Mouse (Mus musculus) stomach, embryonic 14.5 days (tissue): ENCODE results near the gene Cpeb3. TPM values are rescaled to one million over a fixed set of nuclear protein-coding genes. Genes with fewer than 3 reads are reported as not detected.

Experiments used
- ATAC-seq: fragments of 200-750 bp; cut with Nextera tagmentation; 2 replicates; pipeline ENCODE4 v1.8.0; 2017; ENCODE audit warnings: low read depth, moderate TSS enrichment; ENCODE audit not compliant: insufficient number of reproducible peaks, insufficient read depth, low FRiP score
- H3K27ac ChIP-seq: fragments of 300-500 bp; sonication (generic); 2 replicates; pipeline ENCODE4 v1.5.1; 2014; ENCODE audit warnings: mild to moderate bottlenecking, low read length, moderate library complexity, mixed read lengths
- H3K27me3 ChIP-seq: fragments of 300-500 bp; sonication (generic); 2 replicates; pipeline ENCODE4 v1.6.1; 2014; ENCODE audit warnings: low read length, control low read depth, mixed read lengths; ENCODE audit not compliant: control insufficient read depth, insufficient read depth
- H3K36me3 ChIP-seq: fragments of 300-500 bp; sonication (generic); 2 replicates; pipeline ENCODE4 v1.6.1; 2014; ENCODE audit warnings: mild to moderate bottlenecking, control low read depth, low read length, moderate library complexity, mixed read lengths; ENCODE audit not compliant: control insufficient read depth, insufficient read depth
- H3K4me1 ChIP-seq: fragments of 300-500 bp; sonication (generic); 2 replicates; pipeline ENCODE4 v1.6.1; 2014; ENCODE audit warnings: low read length, control low read depth, mixed read lengths; ENCODE audit not compliant: control insufficient read depth, insufficient read depth
- H3K4me2 ChIP-seq: fragments of 300-500 bp; sonication (generic); replicated peaks from 2 replicates; pipeline ENCODE4 v1.6.1; 2014; ENCODE audit warnings: low read depth, low read length, control low read depth
- H3K4me3 ChIP-seq: fragments of 300-500 bp; sonication (generic); 2 replicates; pipeline ENCODE4 v1.5.1; 2014; ENCODE audit warnings: low read depth, low read length, control low read depth
- H3K9ac ChIP-seq: fragments of 300-500 bp; sonication (generic); replicated peaks from 2 replicates; pipeline ENCODE4 v1.6.1; 2014; ENCODE audit warnings: low read depth, mild to moderate bottlenecking, control low read depth, low read length, moderate library complexity, mixed read lengths
- H3K9me3 ChIP-seq: fragments of 300-500 bp; sonication (generic); 2 replicates; pipeline ENCODE4 v1.6.1; 2016; ENCODE audit warnings: low read depth, low read length, control low read depth; ENCODE audit not compliant: control insufficient read depth
- WGBS: fragments of 180-500 bp; shearing (Covaris S2); extraction: QIAGEN DNeasy Blood & Tissue Kit; methylation state at CpG from one replicate; pipeline ENCODE4 v1.1.7; 2014; 5-methylcytosine and 5-hydroxymethylcytosine counted together
- polyA plus RNA-seq: library from polyadenylated mRNA; unstranded; fragments of >200 nt; fragmentation: Nextera tagmentation; extraction: Ambion mirVana; gene quantifications from 2 replicates; pipeline ENCODE4 v1.2.1, GENCODE M21; 2014

Gene Cpeb3
- polyA plus RNA-seq, 1 experiment from 2014 or later, result 0.91 TPM

GRCm38 (mm10) chr19:37174716-37175435 lies 33.5 kb downstream of the Cpeb3 start:
- H3K27ac ChIP-seq, result peak overlapping the region; percentile 35; the same call in 1 of the 2 replicates
- peaks cover 13% of the 10 kb centered on the region; the same call in 1 of the 2 replicates for H3K27me3 ChIP-seq
- H3K4me2 ChIP-seq, result peak overlapping the region; percentile 99
- H3K9me3 ChIP-seq, result no peaks in the 10 kb centered on the region
- peak overlapping the region; percentile 61 for H3K4me3 ChIP-seq
- ATAC-seq, result peak; percentile 82; the same call in 1 of the 2 replicates
- WGBS, result under 1% methylated on average over 36 of the region's 36 CpGs
- H3K36me3 ChIP-seq, result no peaks in the 10 kb centered on the region
- H3K9ac ChIP-seq, result peak overlapping the region; percentile 21; the same call in 1 of the 2 replicates
- H3K4me1 ChIP-seq, result 0 out of 2 replicates have a peak, but pooled peaks cover 8% of the 10 kb centered on the region

GRCm38 (mm10) chr19:37174116-37174715 lies 34.2 kb downstream of the Cpeb3 start:
- Histone ChIP-seq H3K9ac (peak overlapping the region; percentile 21; the same call in 1 of the 2 replicates), H3K36me3 (no peaks in the 10 kb centered on the region), H3K4me1 (0 out of 2 replicates have a peak, but pooled peaks cover 8% of the 10 kb centered on the region), H3K27ac (no peak overlapping the region), H3K27me3 (peaks cover 13% of the 10 kb centered on the region; the same call in 1 of the 2 replicates), H3K9me3 (no peaks in the 10 kb centered on the region), H3K4me3 (peak overlapping the region; percentile 61), H3K4me2 (peak overlapping the region; percentile 99)
- WGBS, result under 1% methylated on average over 70 of the region's 70 CpGs
- ATAC-seq, result peak; percentile 54; the same call in 1 of the 2 replicates

- Histone ChIP-seq H3K9me3 (no peaks in the 10 kb centered on the region), H3K4me1 (0 out of 2 replicates have a peak, but pooled peaks cover 8% of the 10 kb centered on the region), H3K27ac (no peak overlapping the region), H3K36me3 (no peaks in the 10 kb centered on the region), H3K9ac (no peak overlapping the region), H3K4me3 (peak overlapping the region; percentile 61), H3K4me2 (peak overlapping the region; percentile 99), H3K27me3 (peaks cover 13% of the 10 kb centered on the region; the same call in 1 of the 2 replicates)
- ATAC-seq, result no peak
- WGBS, result 27% methylated on average over 20 of the region's 20 CpGs
Measured at GRCm38 (mm10) chr19:37173331-37174115, 34.9 kb downstream of the Cpeb3 start.

- H3K27me3 ChIP-seq, result peaks cover 13% of the 10 kb centered on the region; the same call in 1 of the 2 replicates
- WGBS, result 80% methylated on average over 11 of the region's 11 CpGs
- H3K9ac ChIP-seq, result no peak overlapping the region
- no peaks in the 10 kb centered on the region for H3K9me3 ChIP-seq
- no peak overlapping the region for H3K4me2 ChIP-seq
- no peak overlapping the region for H3K27ac ChIP-seq
- H3K4me1 ChIP-seq, result 0 out of 2 replicates have a peak, but pooled peaks cover 8% of the 10 kb centered on the region
- H3K36me3 ChIP-seq, result no peaks in the 10 kb centered on the region
- H3K4me3 ChIP-seq, result no peak overlapping the region
- ATAC-seq, result no peak
Measured at GRCm38 (mm10) chr19:37172566-37173130, 35.8 kb downstream of the Cpeb3 start.

- Histone ChIP-seq H3K36me3 (no peaks in the 10 kb centered on the region), H3K4me2 (no peak overlapping the region), H3K27ac (no peak overlapping the region), H3K9ac (no peak overlapping the region), H3K9me3 (no peaks in the 10 kb centered on the region), H3K27me3 (peaks cover 13% of the 10 kb centered on the region; the same call in 1 of the 2 replicates), H3K4me3 (no peak overlapping the region), H3K4me1 (0 out of 2 replicates have a peak, but pooled peaks cover 8% of the 10 kb centered on the region)
- ATAC-seq, result no peak
- WGBS, result 52% methylated on average over 1 of the region's 1 CpGs
Measured at GRCm38 (mm10) chr19:37172096-37172495, 36.3 kb downstream of the Cpeb3 start.

GRCm38 (mm10) chr19:37156770-37157336 lies 51.5 kb downstream of the Cpeb3 start:
- Histone ChIP-seq H3K36me3 (no peaks in the 10 kb centered on the region), H3K4me1 (no peaks in the 10 kb centered on the region), H3K4me3 (no peak overlapping the region), H3K9me3 (no peaks in the 10 kb centered on the region), H3K27me3 (no peaks in the 10 kb centered on the region), H3K9ac (no peak overlapping the region), H3K27ac (no peak overlapping the region), H3K4me2 (no peak overlapping the region)
- WGBS, result 89% methylated on average over 5 of the region's 5 CpGs
- ATAC-seq, result no peak

GRCm38 (mm10) chr19:37156040-37156439 lies 52.4 kb downstream of the Cpeb3 start:
- WGBS, result 74% methylated on average over 4 of the region's 4 CpGs
- ATAC-seq, result no peak
- Histone ChIP-seq H3K36me3 (no peaks in the 10 kb centered on the region), H3K4me1 (no peaks in the 10 kb centered on the region), H3K4me3 (no peak overlapping the region), H3K4me2 (no peak overlapping the region), H3K9me3 (no peaks in the 10 kb centered on the region), H3K9ac (no peak overlapping the region), H3K27me3 (no peaks in the 10 kb centered on the region), H3K27ac (no peak overlapping the region)
